Mouse (Mus musculus) c-Kit-negative CD71-positive TER-119-positive erythroid progenitor cells, embryonic 14.5 days (primary cell): ENCODE results near the gene Tas2r140.

Source experiments
- DNase-seq: peaks from one replicate; pipeline ENCODE4 v3.0.0-alpha.2; 2013; ENCODE audit warnings: low read depth, low spot score

Gene Tas2r140

DNA sequence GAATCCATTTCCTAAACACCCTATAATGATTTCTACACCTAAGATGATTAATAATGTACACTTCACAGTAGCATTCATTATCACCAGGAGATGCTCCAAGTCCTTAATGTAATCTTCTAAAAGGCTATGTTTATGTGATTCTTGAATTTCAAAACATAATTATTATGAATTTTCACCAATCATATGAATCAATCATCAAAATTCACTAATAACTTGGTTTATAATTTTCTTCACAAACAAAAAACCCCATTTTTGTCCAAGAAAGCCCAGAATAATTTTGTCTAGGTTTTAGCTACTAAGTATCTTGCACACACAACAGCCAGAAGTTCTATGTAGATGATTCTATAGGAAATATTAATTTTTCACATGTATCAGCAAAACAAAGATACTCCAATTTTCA is at the start of gene Tas2r140:
TSS of gene Tas2r140 (minus strand) at position 101 of the 400 bp plus-strand sequence.
- DNase-seq, result no peak

GRCm38 (mm10) chr6:133104609-133104921 is 48.9 kb upstream of the Tas2r140 start, which contains the start of gene Smim10l1:
Gene Smim10l1, plus strand, starts transcription at chr6:133104909.
- DNase-seq, result no peak

DNA sequence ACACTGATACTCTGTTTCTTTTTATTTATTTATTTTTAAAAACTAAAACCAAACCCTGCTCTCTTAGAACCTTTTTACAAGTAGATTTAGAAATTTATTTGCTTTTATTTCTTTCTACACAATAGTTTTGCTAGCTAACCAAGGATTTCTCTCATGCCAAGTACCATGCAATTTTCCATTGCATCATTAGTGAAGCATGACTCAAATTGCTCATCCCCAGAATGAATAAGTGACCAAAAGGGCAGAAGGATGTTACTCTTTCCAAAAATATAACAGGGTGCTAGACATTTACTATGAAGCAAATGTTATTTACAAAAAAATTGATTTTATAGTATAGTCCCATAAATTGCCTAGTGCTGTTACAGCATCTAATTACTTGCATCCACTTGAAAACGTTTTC is 46.8 kb upstream of the Tas2r140 start:
- no peak for DNase-seq

- no peak for DNase-seq
Measured at GRCm38 (mm10) chr6:133092226-133092625, 36.6 kb upstream of the Tas2r140 start.

- no peak for DNase-seq
Measured at GRCm38 (mm10) chr6:133037001-133037400, 18.6 kb downstream of the Tas2r140 start, which contains the start of gene Tas2r103. Gene Tas2r103, minus strand, starts transcription at chr6:133037101.
